Mouse (Mus musculus): Measurements from ENCODE around the gene Bmp8a.
"Not testable (repeated sequence)": the region's sequence is repeated elsewhere in the genome, so short reads cannot be mapped to it uniquely, and the experiment has no call there.

The Bmp8a gene

DNA sequence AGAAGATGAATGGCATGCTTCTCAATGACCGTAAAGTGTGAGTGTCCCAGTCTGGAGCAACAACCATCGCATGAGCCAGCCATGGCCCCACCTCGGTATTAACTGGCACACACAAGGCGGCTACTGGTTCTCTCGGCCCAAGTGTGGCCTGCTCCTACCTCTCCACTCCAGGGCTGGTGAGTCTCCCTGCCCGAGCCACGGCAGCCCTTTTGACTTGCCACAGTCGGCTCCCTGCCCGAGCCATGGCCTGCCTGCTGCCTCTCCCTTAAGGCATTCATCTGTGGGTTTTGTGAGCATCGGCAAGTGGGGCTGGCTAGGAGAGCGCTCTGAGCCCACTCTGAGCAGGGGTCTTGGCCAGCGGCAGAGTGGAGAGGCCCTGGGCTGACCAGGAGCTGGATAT lies 54.0 kb downstream of the Bmp8a start:
- intact Hi-C loops (cut with DNase I): no loop called here

DNA sequence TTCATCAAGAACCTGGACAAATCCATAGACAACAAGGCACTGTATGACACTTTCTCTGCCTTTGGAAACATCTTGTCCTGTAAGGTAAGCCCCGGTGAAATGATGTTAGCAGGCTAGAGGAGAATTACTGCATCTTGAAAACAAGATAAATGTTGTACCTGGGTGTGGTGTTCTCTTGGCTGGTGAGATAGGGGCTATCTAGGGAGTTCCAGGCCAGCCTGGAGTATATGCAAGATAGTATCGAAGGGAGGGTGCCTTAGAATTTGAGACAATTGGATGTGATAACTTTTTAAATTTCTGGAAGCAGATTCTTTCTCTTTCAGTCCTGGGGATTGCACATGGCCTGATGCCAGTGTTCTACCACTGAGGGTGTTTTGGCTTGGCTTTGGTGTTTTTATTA lies 56.3 kb downstream of the Bmp8a start:
- intact Hi-C loops (cut with DNase I): no loop called here

DNA sequence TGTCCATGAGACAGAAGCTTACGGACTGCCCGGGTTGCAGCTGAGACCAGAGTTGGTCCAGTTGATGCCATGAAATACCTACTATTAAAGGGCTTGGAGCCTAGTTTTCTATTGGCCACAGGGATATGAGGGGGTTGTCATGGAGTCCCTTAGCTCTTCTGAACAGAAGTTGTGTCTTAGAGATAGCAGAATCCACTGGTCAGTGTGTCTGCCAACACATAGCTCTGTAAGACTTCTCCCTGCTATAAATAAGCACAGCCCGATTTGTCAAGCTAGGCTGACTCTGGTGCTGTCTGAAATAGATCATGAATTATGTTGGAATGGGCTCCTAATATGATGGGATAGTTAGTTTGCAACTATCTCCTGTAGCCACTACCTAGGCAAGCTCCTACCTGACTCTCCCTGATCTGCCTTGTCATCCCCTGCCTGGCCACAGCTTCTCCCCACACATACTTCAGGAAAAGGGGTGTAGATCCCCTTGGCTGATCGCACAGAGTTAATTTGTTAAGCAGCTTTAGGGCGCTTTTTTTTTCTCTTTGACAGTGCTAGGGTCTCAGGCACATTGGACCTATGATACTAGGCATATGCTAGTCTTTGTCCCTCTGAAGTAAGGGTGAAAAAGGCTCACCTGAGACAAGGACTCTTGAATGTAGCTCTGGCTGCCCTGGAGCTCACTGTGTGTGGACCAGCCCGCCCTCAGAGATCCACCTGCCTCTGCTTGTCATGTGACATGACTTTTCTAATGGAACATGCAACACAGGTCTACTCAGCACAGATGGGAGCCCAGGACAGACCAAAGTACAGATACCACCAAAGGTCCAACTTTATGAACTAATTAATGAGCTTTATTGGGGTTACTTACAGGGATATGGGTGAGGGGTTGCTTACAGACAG lies 58.1 kb downstream of the Bmp8a start:
- intact Hi-C loops (cut with DNase I): no loop called here

DNA sequence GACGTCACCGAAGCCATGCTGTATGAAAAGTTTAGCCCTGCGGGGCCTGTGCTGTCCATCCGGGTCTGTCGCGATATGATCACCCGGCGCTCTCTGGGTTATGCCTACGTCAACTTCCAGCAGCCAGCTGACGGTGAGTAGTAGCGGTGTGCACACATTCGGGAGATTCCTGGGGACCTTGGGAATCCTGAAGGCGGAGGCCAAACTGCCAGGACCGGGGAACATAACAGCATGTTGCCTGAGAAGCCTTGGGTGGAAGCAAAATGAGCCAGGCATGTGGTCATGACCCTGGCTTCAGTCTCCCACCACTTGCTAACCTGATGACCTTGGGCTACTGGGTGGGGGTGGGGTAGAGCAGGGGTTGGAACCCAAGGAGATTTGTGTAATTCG lies 59.4 kb downstream of the Bmp8a start:
- intact Hi-C loops (cut with DNase I): not testable (repeated sequence)

DNA sequence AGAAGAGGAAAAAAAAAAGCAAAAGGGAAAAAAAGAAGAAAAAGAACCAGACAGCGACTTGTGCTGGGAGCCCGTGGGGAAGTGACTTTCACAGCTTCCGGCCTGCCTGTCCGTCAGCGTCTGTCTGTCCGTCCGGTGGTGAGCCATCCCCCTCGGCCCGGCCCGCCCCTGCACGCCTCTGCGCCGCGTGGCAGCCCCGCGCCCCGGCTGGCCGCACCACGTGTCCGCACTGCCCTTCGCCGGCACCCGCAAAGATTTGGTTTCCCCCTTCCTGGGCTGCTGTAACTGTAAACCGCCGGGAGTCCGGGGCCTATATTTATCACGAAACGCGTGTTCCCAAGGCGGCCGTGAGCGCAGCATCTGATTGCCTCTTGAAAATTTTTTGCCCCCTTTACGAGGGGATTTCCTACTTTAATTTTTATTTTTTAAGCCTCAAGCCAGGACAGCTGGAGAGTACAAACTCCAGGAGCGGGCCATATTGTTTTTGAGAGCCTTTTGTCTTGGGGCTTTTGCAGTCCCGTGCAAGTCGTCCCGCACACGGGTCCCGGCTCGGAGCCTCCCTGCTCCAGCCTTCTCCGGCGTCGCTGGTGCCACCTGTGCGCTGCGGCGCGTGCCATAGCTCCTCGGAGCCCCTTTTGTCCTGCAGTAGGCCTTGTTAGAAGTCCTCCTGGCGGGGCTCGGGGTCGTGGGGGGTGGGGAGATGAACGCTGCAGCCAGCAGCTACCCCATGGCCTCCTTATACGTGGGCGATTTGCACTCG lies 60.0 kb downstream of the Bmp8a start:
- intact Hi-C loops (cut with DNase I): not testable (repeated sequence)

DNA sequence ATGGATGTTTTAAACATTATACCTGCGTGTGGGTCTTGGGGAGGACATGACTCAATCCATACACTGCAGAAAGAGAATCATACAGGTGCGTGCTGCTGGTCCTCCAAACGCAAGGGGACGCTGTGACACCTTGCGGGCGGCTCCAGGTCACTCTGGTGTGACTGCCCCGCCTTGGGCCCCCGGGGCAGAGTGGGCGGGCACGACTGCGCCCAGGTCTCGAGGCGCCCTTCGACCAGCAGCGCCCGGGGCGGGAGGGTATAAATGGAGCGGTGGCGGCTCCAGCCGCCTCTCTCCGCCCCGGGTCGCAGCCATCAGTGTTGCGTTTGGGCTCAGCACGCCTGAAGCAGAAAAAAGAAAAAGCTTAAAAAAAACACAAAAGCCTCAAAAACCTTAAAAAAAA lies 60.6 kb downstream of the Bmp8a start:
- intact Hi-C loops (cut with DNase I): no loop called here

DNA sequence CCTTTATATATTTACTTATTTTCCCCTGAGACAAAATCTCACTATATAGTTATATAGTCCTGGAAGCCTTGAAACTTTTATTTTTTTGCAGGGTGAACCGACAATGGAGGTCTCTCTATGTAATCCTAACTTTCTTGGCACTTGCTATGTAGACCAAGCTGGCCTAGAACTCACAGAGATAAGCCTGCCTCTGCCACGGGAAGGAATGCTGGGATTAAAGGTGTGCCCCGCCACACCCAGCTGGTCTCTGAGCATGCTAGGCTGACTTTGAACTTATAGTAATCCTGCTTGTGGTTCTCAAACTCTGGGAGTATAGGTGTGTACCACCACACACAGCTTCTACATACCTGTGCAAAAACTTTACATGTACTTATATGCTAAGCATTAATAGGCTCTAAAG lies 62.9 kb downstream of the Bmp8a start:
- intact Hi-C loops (cut with DNase I): no loop called here

DNA sequence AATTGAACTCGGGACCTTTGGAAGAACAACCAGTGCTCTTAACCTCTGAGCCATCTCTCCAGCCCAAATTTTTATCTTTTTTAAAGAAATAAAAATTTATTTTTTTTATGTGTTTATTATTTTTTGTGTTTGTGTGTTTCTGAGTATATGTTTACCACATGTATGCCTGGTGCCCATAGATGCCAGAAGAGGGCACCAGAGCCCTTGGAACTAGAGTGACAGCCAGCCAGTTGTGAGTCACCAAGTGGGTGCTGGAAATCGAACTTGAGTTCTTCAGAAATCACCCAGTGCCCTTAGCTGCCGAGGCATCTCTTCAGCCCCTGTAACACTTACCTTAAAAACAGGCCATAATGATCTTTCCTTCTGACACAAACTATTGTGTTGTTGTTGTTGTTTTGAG lies 72.0 kb downstream of the Bmp8a start:
- intact Hi-C loops (cut with DNase I): no loop called here
